Mouse (Mus musculus): ENCODE results near the gene Dhx16. TPM values are rescaled to one million over a fixed set of nuclear protein-coding genes. Genes with fewer than 3 reads are reported as not detected.

The Dhx16 gene
- polyA plus RNA-seq, 1 experiment from 2014 or later = 31.1 TPM

- Histone ChIP-seq H3K27ac (replicated peaks) (peak overlapping the region; percentile 96), H3K4me2 (peak overlapping the region; percentile 74), H3K36me3 (replicated peaks) (peaks cover 49% of the 10 kb centered on the region), H3K9me3 (replicated peaks) (no peaks in the 10 kb centered on the region), H3K27me3 (no peaks in the 10 kb centered on the region), H3K4me3 (replicated peaks) (peak overlapping the region; percentile 77), H3K4me1 (replicated peaks) (peaks cover 67% of the 10 kb centered on the region), H3K9ac (peak overlapping the region; percentile 87)
- whole genome bisulfite sequencing (ENCODE audit: insufficient replicate concordance) = 1% methylated on average over 8 of the region's 8 CpGs
- ATAC-seq (ENCODE audit: insufficient read depth) = no peak
Observed at GRCm38 (mm10) chr17:35917143-35917462, 37.5 kb downstream of the Dhx16 start.

DNA sequence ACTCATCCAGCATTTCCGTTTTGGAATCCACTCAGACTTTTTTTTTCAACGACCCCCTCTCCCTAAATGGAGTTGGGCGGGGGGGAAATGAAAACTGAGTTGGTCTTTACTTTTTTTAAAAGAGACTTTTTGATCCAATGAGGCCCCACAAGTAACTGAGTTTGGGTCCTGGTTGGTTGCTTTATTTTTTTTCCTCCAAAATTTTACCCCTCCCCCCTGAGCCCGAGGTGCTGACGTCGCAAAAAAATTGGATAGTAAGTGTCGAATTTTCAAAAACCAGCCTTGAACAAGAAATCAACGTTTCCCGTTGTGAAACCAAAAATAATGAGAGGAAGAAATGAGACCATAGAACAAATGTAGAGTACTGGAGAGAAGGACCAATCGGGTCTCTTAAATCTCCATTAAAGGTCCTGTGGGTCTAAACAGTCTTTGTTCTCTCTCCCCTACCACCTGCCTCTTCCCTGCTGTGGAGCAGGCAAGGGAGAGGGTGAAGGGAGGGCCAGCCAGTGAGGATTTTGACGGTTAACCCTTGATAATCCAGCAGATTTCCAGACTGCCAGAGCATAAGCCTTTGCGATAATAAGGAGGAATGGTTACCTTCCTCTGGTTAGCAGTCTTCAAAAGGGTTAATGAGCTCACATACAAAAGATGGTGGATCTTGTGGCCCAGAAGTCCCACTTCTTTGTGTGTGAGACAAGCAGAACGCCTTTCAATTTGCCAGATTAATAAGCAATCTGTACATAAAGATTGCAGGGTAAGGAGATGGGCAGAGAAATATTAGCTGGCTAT is 38.0 kb downstream of the Dhx16 start:
- Histone ChIP-seq H3K27me3 (no peaks in the 10 kb centered on the region), H3K4me3 (replicated peaks) (peak overlapping the region; percentile 77), H3K4me1 (replicated peaks) (peaks cover 67% of the 10 kb centered on the region), H3K27ac (replicated peaks) (peak overlapping the region; percentile 96), H3K9me3 (replicated peaks) (no peaks in the 10 kb centered on the region), H3K4me2 (peak overlapping the region; percentile 74), H3K36me3 (replicated peaks) (peaks cover 49% of the 10 kb centered on the region), H3K9ac (peak overlapping the region; percentile 87)
- under 1% methylated on average over 13 of the region's 13 CpGs for WGBS (ENCODE audit: insufficient replicate concordance)
- ATAC-seq (ENCODE audit: insufficient read depth) = no peak

DNA sequence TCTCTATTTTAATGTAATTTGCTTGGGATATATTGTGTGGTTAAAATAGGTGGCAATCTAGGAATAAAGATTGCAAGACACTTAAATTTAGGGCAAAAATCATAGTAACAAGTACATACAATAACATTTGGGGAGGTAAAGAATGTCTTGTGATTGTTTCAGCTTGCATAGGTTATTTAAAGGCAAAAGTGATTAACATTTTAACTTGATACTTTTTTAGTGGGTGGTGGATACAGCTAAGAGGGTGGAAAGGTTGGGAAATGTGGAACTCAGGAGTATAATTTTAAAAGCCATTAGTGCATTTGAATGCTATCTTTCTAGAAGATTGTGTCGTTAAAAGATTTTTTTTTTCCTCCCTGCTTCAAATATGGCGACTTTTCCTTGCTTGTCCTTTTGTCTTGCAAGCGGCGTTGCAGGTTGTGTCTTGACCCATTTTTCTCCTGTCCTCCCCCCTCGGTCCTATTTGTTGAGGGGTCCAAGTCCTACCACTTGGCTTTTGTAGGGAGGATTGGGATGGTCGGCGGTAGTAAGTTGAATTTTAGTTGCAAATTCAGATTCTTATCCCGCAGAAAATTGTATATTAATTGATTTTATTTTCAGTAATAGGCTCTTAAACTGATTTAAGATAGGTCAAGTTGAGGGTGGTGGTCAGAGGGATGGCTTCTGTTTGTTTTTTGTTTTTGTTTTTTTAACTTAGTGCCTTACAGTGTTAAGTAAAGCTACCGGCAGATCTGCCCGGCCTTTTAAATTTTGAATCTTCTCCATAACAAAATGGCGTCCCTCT is 38.8 kb downstream of the Dhx16 start:
- Histone ChIP-seq H3K4me2 (peak overlapping the region; percentile 74), H3K4me3 (replicated peaks) (peak overlapping the region; percentile 77), H3K9me3 (replicated peaks) (no peaks in the 10 kb centered on the region), H3K4me1 (replicated peaks) (peaks cover 67% of the 10 kb centered on the region), H3K27ac (replicated peaks) (peak overlapping the region; percentile 96), H3K9ac (peak overlapping the region; percentile 87), H3K36me3 (replicated peaks) (peaks cover 49% of the 10 kb centered on the region), H3K27me3 (no peaks in the 10 kb centered on the region)
- 0% methylated on average over 11 of the region's 11 CpGs for WGBS (ENCODE audit: insufficient replicate concordance)
- ATAC-seq (ENCODE audit: insufficient read depth) = no peak

- Histone ChIP-seq H3K4me3 (replicated peaks) (peak overlapping the region; percentile 77), H3K9ac (peak overlapping the region; percentile 87), H3K36me3 (replicated peaks) (peaks cover 49% of the 10 kb centered on the region), H3K9me3 (replicated peaks) (no peaks in the 10 kb centered on the region), H3K4me1 (replicated peaks) (peaks cover 71% of the 10 kb centered on the region), H3K4me2 (peak overlapping the region; percentile 74), H3K27ac (replicated peaks) (peak overlapping the region; percentile 96), H3K27me3 (no peaks in the 10 kb centered on the region)
- peak; percentile 11 for ATAC-seq (ENCODE audit: insufficient read depth)
- WGBS (ENCODE audit: insufficient replicate concordance) = 6% methylated on average over 7 of the region's 7 CpGs
Observed at GRCm38 (mm10) chr17:35919060-35919715, 39.6 kb downstream of the Dhx16 start.

DNA sequence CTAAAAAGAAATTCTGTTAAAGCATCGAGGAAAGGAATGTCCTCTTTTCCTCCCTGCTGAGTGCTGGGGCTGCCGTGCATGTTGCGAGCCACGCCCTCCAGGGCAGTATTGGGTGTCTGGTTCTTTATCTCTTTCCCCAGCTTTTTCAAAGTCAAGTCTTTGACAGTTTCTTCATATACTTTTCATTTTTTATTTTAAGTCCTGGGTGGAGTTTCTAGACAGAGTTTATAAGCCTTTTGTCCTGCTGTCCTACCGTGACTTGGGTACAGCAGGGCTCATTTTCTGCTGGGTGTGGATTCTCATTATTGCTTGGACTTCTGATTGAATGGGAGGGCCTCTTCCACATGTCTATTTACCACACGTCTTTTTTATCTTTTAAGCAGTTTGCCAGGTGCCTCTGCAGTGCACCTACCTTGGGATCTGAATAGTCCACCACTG is 40.3 kb downstream of the Dhx16 start:
- H3K36me3 ChIP-seq (replicated peaks) = peaks cover 52% of the 10 kb centered on the region
- peak; percentile 20; the same call in 1 of the 2 replicates for ATAC-seq (ENCODE audit: insufficient read depth)

DNA sequence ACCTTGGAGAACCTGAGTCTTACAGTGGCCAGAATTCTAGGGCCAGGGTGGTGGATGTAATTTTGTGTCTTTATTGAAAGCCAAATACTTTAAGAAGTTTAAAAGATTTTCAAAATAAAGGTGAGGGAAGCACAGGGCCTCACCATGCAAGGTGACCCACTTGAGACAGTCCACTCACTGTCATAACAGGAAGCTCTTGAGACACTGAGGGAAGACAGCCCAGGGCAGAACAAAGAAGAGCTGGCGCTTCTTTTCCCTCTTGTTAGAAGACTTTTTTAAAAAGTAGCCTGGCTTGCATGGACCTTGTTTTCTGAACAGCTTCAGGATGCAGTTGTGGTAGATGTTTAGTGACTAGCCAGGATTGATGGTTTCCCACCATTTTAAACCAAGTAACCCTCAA is 40.8 kb downstream of the Dhx16 start:
- peak overlapping the region; percentile 74 for H3K4me2 ChIP-seq
- 59% methylated on average over 1 of the region's 1 CpGs for WGBS (ENCODE audit: insufficient replicate concordance)
- no peaks in the 10 kb centered on the region for H3K27me3 ChIP-seq
- H3K9me3 ChIP-seq (replicated peaks) = no peaks in the 10 kb centered on the region
- H3K27ac ChIP-seq (replicated peaks) = peak overlapping the region; percentile 96
- peaks cover 57% of the 10 kb centered on the region for H3K36me3 ChIP-seq (replicated peaks)
- H3K4me1 ChIP-seq (replicated peaks) = peaks cover 71% of the 10 kb centered on the region
- H3K9ac ChIP-seq = peak overlapping the region; percentile 64
- no peak for ATAC-seq (ENCODE audit: insufficient read depth)
- peak overlapping the region; percentile 77 for H3K4me3 ChIP-seq (replicated peaks)

More for the DNA sequence above, 40.3 kb downstream of the Dhx16 start:
- peak overlapping the region; percentile 96 for H3K27ac ChIP-seq (replicated peaks)
- H3K9me3 ChIP-seq (replicated peaks) = no peaks in the 10 kb centered on the region
- H3K27me3 ChIP-seq = no peaks in the 10 kb centered on the region
- H3K9ac ChIP-seq = peak overlapping the region; percentile 64
- H3K4me3 ChIP-seq (replicated peaks) = peak overlapping the region; percentile 77
- H3K4me1 ChIP-seq (replicated peaks) = peaks cover 71% of the 10 kb centered on the region
- 10% methylated on average over 6 of the region's 6 CpGs for WGBS (ENCODE audit: insufficient replicate concordance)
- peak overlapping the region; percentile 74 for H3K4me2 ChIP-seq

- Histone ChIP-seq H3K36me3 (replicated peaks) (peaks cover 63% of the 10 kb centered on the region), H3K27me3 (no peaks in the 10 kb centered on the region), H3K4me2 (peak overlapping the region; percentile 74), H3K9ac (peak overlapping the region; percentile 64), H3K9me3 (replicated peaks) (no peaks in the 10 kb centered on the region), H3K27ac (replicated peaks) (peak overlapping the region; percentile 96), H3K4me1 (replicated peaks) (peaks cover 71% of the 10 kb centered on the region), H3K4me3 (replicated peaks) (no peak overlapping the region)
- 73% methylated on average over 5 of the region's 5 CpGs for WGBS (ENCODE audit: insufficient replicate concordance)
- ATAC-seq (ENCODE audit: insufficient read depth) = no peak
Observed at GRCm38 (mm10) chr17:35920862-35921562, 41.4 kb downstream of the Dhx16 start.

GRCm38 (mm10) chr17:35921710-35922109 is 42.1 kb downstream of the Dhx16 start:
- 85% methylated on average over 4 of the region's 4 CpGs for WGBS (ENCODE audit: insufficient replicate concordance)
- no peak overlapping the region for H3K4me3 ChIP-seq (replicated peaks)
- peaks cover 77% of the 10 kb centered on the region for H3K4me1 ChIP-seq (replicated peaks)
- no peak overlapping the region for H3K4me2 ChIP-seq
- H3K36me3 ChIP-seq (replicated peaks) = peaks cover 70% of the 10 kb centered on the region
- ATAC-seq (ENCODE audit: insufficient read depth) = no peak
- H3K9ac ChIP-seq = no peak overlapping the region
- H3K27me3 ChIP-seq = no peaks in the 10 kb centered on the region
- no peaks in the 10 kb centered on the region for H3K9me3 ChIP-seq (replicated peaks)
- peak overlapping the region; percentile 52; the same call in 1 of the 2 replicates for H3K27ac ChIP-seq (replicated peaks)

GRCm38 (mm10) chr17:35922566-35922965 is 42.9 kb downstream of the Dhx16 start:
- H3K9me3 ChIP-seq (replicated peaks) = no peaks in the 10 kb centered on the region
- H3K4me3 ChIP-seq (replicated peaks) = no peak overlapping the region
- ATAC-seq (ENCODE audit: insufficient read depth) = no peak
- H3K9ac ChIP-seq = no peak overlapping the region
- H3K36me3 ChIP-seq (replicated peaks) = peaks cover 74% of the 10 kb centered on the region
- no peak overlapping the region for H3K4me2 ChIP-seq
- peak overlapping the region; percentile 19 for H3K27ac ChIP-seq (replicated peaks)
- peaks cover 84% of the 10 kb centered on the region for H3K4me1 ChIP-seq (replicated peaks)
- WGBS (ENCODE audit: insufficient replicate concordance) = 80% methylated on average over 3 of the region's 3 CpGs
- no peaks in the 10 kb centered on the region for H3K27me3 ChIP-seq

DNA sequence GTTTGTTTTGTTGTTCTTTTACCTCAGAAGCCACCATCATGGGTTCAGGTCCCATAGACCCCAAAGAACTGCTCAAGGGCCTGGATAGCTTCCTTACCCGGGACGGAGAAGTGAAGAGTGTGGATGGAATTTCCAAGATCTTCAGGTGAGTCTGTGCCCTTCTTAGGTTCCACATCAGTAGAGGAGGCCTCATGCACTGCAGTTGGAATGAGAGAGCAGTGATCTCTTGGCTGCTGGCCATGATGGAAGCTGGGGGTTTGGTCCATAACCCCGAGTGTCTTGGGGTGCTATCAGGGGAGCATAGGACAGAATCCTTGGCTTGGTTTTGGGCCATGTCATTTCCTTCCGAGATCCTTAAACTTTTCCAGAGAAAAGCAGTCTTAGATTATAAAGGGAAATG is 43.7 kb downstream of the Dhx16 start:
- Histone ChIP-seq H3K9me3 (replicated peaks) (no peaks in the 10 kb centered on the region), H3K27me3 (no peaks in the 10 kb centered on the region), H3K27ac (replicated peaks) (peak overlapping the region; percentile 19; the same call in 1 of the 2 replicates), H3K36me3 (replicated peaks) (peaks cover 78% of the 10 kb centered on the region), H3K4me1 (replicated peaks) (peaks cover 91% of the 10 kb centered on the region), H3K9ac (no peak overlapping the region), H3K4me2 (no peak overlapping the region), H3K4me3 (replicated peaks) (no peak overlapping the region)
- no peak for ATAC-seq (ENCODE audit: insufficient read depth)
- 83% methylated on average over 4 of the region's 4 CpGs for WGBS (ENCODE audit: insufficient replicate concordance)

All from liver, embryonic 15.5 days (tissue).